Mouse (Mus musculus): Measurements from ENCODE around the gene Lrch1.

Lrch1 gene

DNA sequence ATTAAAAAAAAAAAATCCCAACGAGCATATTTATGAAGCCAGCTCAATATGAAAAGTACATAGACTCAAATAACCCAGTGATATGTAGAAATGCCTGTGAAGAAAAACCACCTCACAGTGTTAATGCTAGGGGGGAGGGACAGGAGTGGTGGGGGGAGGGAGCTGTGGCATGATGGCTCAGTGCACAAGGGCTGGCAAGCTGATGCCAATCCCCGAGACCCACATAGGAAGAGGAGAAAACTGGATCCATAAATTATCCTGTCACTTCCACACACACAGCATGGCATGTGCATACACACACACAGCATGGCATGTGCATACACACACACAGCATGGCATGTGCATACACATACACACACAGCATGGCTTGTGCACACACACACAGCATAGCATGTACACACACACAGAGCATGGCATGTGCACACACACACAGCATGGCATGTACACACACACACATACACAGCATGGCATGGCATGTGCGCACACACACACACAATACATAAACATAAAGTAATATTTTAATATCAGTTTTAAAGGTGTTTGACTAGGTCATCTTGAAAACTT, 54.5 kb downstream of the Lrch1 start:
- DNase-seq (ENCODE audit: low read depth) = no peak

DNA sequence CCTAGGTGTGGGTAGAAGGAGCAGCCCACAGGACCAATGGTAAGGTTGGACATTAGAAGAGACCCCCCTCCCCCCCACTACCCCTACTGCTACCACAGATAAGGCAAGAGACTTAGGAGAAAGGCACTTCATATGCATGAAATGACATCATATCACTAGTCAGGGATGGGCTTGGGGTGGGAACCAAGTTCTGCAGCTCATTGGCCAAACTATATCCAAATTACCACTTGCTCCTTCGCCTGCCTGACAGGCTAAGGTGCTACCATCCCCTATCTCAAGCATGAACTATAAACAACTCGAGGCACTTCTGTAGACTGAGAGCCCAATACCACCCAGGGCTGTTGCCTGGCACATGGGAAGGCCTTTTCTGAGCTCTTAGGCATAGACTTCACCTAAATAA, 58.4 kb downstream of the Lrch1 start:
- no peak for DNase-seq (ENCODE audit: low read depth)

DNA sequence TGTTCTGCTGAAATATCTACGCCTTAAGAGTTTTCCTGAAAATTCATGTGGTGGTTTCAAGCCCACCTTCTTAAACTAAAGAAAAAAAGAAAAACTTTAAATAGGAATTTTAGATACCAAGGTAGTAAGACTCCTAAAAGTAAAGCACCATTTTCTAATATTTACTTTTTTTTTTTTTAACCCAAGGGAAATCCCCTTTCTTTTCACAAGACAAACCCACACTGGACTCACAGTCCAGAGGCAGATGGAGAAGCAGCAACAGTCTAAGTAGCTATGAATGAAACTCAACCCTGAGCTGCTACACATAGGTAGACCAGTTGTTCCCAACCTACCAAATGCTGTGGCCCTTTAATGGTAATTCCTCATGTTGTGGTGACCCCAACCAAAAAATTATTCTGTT, 59.6 kb downstream of the Lrch1 start:
- no peak for DNase-seq (ENCODE audit: low read depth)

DNA sequence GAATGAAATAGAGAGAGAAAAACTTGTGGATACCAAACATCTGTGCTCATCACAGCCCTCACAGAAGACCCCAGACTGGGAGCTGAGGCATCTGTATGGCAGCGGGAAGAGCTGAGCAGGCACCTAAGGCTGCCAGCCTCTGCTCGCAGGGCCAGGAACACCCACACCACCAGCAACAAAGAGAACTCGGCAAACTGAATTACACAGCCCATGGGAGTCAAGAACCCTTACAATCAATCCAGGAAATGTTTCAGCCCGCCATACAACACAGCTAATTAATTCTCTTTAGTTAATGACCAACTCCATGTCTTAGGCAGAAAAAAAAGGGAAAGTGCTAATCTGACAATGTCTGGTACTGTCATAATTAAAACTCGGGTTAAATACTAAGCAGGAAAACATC, 61.2 kb downstream of the Lrch1 start:
- DNase-seq (ENCODE audit: low read depth) = no peak

DNA sequence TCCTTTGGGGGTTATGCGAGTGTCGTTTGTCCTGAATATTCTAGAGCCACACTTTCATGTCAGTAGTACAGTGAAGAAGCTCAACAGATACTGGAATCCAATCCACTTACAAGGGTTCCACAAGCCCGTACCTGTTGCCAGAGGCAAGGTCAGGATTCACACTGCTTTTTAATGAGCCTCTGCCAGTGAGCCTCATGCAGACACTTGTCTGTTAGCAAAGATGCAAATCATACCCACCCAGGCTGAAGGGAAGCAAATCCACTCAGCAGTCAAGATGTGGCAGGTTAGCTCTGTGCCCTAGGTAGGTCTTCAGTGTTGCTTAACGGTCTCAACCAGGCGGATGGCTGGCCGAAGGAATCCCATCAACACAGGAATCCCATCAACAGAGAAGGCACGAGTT, 62.8 kb downstream of the Lrch1 start:
- DNase-seq (ENCODE audit: low read depth) = no peak

DNA sequence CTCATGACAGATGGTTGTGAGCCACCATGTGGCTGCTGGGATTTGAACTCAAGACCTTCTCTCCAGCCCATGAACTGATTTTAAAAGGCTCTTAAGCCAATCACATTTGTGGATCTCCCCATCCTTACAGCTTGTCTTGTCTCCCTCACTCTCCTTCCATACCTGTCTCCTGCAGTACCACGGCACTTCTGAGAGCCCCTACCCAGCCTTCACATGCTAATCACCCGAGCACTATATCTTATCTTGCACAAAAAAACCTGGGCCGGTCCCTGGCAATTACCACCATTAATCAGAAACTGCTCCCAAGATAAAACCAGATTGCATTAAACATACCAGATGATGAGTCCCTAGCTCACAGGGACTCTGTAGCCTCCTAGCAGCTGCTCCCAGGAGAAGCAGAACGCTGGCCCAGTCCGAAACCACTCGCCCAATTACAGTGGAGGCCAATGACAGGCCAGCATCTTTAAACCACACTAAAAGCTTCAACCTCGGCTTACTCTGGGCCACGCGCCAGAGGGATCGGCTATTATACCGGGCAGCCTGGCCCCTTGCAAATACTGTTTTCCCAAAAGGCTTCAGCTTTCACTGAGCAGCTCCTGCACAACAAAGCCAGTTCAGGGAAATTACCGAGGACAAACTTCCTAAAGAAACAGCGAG, 63.5 kb downstream of the Lrch1 start:
- DNase-seq (ENCODE audit: low read depth) = peak; percentile 85

DNA sequence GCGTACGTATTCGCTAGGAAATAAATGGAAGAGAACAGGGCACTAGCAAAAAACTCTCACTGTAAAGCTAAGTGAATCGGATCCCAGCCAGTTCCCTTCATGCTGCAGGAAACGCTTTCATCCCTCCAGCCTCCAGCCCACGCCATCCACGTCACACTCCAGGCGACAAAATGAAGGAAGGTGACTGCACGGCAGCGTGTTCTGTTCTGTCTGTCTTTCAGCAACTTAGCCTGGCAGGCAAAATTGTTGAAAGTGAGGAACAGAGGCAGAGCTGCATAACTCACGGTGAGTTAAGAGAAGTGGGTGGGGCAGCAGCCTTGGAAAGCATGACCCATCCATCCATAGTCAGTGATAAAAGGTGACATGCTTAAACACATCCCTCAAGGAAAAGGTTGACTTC, 64.5 kb downstream of the Lrch1 start:
- no peak for DNase-seq (ENCODE audit: low read depth)

DNA sequence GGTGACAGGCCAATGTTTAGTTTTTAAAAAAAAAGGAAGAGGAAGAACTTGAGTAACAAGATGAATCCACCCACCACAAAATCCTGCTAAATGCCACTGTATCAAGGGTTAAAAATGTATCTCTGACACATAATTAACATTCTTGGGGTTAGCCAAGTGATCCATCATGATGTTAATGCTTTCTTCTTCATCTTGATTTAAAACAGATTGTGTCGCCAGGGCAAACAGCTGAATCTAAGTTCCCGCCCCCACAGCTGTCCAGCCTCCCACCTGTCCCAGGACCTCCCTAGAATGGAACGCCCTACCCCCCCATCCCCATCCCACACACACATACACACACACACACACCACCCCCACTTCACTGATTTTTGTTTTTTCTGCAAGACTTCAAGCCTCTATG, 64.9 kb downstream of the Lrch1 start:
- peak; percentile 51 for DNase-seq (ENCODE audit: low read depth)

DNA sequence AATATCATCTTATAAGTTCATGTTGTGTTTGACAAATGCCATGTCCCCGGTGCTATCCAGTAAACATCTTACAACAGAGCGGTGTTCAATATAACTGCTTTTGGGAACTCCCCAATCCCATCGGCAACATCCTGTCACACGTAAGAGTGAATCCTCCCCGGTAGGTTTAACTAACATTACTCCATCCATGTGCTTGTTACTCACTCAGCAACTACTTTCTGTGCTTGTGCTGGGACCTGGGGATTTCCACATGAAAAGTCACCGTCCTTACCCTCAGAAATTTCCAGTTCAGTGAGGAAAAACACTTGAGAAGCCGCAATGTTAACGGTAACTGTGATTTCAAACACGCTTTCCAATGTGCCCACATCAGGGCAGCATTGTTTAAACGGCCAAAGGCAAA, 66.8 kb downstream of the Lrch1 start:
- no peak for DNase-seq (ENCODE audit: low read depth)

DNA sequence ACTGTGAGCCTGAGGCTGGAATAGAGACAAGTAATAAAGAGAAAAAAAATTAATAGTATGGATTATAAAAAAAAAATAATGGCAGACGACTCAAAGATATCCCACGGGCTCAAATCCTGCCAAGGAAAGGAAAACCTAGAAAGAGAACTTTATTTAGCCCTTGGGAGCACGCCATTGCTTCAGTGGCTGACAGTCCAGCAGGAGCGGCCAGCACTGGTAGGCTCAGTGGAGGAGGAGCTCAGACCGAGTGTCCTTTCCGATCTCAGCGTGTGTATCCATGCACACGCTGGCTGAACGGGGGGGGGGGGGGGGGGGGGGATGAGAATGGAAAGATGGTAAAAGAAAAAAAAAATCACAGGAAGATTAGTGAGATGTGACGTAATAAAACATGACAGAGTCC, 68.2 kb downstream of the Lrch1 start:
- peak; percentile 34 for DNase-seq (ENCODE audit: low read depth)

DNA sequence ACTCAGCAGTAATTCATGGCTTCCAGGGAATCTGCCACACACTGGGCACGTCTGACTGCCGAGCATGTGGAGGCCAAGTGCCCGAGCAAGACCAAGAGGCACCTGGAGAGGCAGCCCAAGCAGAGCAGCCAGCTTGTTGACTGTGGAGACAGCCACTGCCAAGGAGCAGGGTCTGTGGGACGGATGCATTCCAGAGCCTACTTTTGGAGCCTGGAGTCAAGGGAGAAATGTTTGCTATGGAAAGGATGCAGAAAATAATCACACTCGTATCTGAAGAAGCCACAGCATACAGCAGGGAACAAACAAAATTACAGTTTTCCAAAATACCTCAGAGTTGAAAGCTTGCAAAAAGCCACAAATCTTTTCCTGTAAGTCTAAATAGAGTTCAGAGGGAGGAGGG, 70.4 kb downstream of the Lrch1 start:
- no peak for DNase-seq (ENCODE audit: low read depth)

DNA sequence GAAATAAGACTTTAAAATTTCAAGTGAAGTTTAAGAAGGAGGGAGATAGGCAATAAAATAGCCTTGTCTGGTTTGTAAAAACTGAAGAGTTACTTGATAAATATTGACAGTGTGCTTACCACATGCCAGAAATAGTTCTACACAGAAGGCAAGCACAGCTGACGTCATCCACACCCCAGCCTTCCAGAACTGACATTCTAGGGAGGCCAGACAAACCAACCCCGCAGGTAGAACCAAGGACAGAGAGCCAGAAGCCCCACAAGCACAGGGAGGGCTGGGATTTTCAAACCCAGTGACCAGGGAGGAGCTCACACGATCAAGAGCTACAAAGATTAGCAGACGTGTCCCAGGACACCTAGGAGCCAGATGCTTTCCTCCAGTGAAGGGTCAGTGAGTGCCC, 76.5 kb downstream of the Lrch1 start:
- peak; percentile 34 for DNase-seq (ENCODE audit: low read depth)

DNA sequence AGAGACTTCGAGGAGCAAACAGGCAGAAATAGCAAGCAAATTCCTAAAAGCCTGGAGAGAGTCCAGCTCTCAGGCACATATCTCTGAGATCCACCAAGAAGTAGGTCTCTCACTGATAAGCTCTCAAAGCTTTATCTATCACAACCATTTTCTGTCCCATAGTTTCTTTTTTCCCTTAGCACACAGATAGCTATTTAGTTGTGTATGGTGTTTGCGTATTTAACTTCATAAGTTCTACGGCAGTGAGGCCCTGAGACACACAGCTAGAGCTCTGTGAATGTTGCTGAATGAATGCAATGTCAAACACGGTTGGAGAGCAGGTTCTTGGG, 78.8 kb downstream of the Lrch1 start:
- DNase-seq (ENCODE audit: low read depth) = no peak

DNA sequence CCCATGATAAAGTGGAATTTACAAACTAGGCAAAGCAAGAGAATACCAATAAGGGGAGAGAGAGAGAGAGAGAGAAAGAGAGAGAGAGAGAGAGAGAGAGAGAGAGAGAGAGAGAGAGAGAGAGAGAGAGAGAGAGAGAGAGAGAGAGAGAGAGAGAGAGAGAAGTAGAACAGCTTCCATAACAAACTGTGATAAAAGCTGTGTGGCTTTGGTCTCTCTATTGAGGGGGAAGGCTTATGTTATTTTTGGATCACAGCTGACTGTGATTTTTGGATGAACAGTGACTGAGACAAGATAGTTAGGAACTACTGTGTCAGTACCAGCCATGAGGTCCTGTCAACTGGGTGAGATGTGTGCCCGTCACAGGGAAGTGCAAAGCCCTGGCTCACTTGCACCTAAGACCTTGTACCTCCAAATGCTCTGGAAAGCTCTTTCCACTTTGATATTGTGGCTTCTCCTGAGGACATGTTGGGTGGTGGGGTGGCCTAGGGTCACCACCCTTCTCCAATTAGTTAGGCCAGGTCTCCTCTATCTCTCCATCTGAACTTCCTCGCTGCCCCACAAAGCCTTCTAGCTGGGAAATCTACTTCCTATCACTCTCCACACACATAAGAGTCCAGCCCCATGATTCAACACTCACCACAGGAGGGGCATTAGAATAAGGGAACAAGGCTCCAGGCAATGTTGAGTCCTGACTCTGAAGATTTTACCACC, 79.3 kb downstream of the Lrch1 start:
- DNase-seq (ENCODE audit: low read depth) = no peak

DNA sequence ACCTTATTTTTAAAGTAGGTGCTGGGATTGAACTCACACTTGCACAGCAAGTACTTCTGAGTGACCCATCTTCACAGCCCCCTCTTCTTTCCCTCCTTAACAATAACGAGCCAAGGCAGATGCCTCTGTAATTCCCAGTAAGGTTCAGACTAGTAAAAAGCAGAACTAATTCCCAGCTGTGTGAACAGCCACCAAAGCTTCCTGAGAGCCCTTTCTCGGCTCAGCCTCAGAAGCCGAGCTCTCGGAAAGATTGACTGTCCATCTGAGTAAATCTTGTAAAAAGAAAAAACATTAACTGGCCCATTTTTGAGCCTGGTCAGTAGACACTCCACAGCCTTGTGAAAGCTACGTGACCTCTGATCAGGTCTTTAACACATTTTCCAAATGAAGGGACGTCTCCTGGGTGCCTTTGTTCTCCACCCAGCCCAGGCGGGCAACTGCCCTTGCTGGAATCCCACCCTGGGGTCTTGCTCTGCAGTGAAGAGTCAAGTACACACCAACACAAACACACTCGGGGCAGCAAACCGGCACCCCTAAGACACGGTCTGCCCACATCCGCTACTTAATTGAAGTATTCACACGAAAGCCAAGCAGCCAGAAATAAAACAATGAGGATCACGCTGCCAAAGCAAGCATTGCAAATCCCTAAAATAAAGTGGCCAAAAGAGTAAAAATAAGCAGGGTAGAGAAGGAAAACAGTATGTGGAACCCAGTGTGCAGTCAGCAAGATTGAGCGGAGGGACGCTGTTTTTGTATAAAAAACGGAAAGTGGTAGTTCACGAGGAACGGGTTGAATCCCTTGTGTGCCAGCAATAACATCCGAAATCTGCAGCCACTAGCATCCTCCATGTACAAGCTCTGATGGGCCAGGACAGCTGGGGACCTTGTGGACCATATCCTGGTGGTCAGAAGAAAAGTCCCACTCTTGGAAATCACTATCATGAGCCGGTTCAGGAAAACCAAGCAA, 80.3 kb downstream of the Lrch1 start:
- DNase-seq (ENCODE audit: low read depth) = no peak

DNA sequence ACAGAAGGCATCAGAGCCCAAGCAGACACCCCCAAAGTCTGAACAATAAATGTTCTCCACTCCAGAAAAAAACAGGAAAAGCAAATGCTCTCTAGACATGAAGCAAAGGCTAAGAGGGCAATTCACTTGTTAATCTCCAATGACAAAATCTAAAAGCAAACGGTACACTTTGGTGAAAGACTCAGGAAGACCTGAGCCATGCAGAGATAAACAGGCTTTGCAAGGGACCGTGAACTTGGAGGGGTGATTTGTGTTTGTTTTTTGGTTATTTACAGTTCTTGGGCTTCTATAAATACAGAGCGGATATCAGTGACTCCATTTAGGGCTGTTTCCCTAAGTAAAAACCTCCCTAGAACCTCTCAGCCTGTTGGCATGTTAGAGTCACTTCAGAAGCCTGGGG, 81.9 kb downstream of the Lrch1 start:
- no peak for DNase-seq (ENCODE audit: low read depth)

DNA sequence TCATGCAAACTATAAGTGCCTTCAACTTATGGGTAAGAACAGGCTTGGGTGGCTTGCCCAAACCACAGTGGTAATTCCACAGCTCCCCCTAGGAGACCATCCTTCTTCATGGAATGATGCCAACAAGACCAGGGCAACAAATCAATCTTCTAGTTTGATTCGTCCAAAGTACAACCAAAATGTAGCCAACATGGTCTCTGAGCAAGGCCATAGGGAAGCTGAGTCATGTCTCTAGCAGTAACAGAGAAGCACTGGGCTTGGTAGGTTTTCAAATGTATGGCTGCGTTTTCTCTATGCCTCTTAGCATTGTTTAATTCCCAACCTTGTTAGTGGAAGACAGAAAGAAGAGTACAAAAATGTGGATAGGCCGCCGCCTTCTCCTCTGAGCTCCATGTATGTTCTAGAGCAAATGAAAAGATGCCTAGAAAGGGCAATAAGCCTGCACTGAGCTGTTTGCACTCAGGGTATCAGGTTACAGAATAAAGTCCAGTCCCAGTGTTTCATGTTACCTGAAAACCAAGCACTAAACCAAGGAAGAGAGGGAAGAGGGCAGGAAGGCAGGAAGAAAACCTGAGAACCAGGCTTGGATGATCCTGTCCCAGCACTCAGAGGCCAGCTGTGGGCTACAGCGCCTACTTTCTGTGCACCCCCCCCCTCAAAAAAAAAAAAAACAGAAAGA, 82.7 kb downstream of the Lrch1 start:
- DNase-seq (ENCODE audit: low read depth) = peak; percentile 79

DNA sequence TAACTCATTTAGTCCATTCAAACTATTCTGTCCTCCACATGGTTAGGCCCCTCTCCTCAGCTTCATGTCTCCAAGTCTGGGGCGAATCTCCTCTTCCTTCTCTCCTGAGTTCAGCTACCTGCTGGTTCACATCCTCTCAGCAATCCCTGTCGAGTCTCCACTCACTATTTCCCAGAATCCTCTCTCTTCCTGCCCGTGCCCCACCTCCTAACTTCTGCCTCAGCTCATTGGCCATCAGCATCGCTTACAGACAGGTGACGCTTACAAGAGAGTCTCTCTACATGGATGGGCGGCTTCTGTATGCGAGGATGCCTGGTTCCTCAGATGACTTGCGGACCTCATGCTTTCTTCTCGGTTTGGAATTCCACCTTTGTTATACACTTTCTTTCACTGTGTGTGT, 86.2 kb downstream of the Lrch1 start:
- DNase-seq (ENCODE audit: low read depth) = no peak

DNA sequence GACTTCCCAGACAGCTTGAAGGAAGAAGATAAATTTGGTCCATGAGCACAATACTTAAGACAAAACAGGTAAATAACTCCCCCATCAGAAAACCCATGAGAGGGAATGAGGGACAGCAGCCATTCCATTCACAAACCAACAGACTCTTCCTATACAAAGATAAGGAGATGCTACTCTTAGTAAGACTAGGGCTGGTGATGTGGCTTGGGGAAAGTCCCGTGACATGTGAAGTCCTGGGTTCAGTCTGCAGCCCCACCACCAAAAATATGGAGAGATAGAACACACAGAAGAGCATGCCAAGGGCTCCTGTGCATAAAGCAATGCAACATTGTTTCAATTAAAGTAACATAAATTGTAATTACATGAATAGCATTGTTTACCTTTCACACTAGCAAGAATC, 88.5 kb downstream of the Lrch1 start:
- no peak for DNase-seq (ENCODE audit: low read depth)

DNA sequence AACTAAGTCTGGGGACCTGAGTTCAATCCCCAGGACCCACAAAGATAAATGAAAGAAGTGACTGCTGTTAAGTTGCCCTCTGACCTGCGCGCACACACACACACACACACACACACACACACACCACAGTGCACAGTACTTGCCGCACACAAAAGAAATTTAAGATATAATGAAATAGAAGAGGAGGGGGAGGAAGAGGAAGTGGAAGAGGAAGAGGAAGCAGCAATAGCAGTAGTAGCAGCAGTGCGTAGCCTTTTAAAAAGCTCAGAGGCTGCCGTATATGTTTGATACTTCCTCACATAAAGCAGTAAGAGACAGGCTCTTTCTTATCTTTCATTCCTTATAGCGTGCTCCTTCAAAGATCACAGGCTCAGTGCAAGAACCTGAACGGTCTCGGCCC, 92.2 kb downstream of the Lrch1 start:
- no peak for DNase-seq (ENCODE audit: low read depth)

DNA sequence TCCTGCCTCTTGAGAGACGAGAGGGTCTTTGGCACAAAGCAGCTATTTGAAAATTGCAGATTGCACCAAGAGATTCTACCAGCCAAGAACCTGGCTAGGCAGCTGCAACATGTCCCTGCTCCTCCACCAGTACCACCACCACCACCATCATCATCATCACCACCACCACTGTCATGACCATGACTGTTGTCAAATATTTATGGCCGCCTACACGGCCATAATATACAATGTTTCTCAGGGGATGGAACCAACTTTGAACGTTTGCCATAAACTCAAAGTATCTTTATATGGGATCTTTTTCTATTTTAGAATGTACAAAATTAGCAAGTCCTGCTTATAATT, 93.9 kb downstream of the Lrch1 start:
- no peak for DNase-seq (ENCODE audit: low read depth)
